Mouse (Mus musculus) heart, postnatal 25 days (tissue): ENCODE data around the gene Ank3. TPM values are rescaled to one million over a fixed set of nuclear protein-coding genes. Genes with fewer than 3 reads are reported as not detected.

Experiments used
- DNase-seq: peaks from one replicate; pipeline ENCODE4 v3.0.0; 2022; ENCODE audit warnings: low spot score
- intact Hi-C: fragments of 180-260 bp; cut with DNase I; formaldehyde crosslinking; loops from one replicate; pipeline ENCODE4 v1.15.1; 2025
- total RNA-seq, 2 experiments: library from RNA; stranded (reverse); gene quantifications; 2 replicates each; pipeline ENCODE4 v1.2.3; 2021

The Ank3 gene
- total RNA-seq, 2 experiments from 2014 or later: 77.8 to 89.0 TPM

GRCm38 (mm10) chr10:69560237-69560636 is 161.7 kb downstream of the Ank3 start:
- no peak for DNase-seq
- intact Hi-C loops: no loop called here

- intact Hi-C loops: no loop called here
- DNase-seq: no peak
These were observed 164.4 kb downstream of the Ank3 start for GRCm38 (mm10) chr10:69562931-69563330.

- intact Hi-C loops: no loop called here
- no peak for DNase-seq
These were observed 166.5 kb downstream of the Ank3 start for GRCm38 (mm10) chr10:69565052-69565451.

- intact Hi-C loops: no loop called here
- no peak for DNase-seq
These were observed 170.4 kb downstream of the Ank3 start for GRCm38 (mm10) chr10:69568976-69569375.

- no peak for DNase-seq
- intact Hi-C loops: no loop called here
These were observed 171.2 kb downstream of the Ank3 start for GRCm38 (mm10) chr10:69569740-69570139.

GRCm38 (mm10) chr10:69570466-69571288 is 172.1 kb downstream of the Ank3 start:
- intact Hi-C loops: no loop called here
- DNase-seq: no peak

DNA sequence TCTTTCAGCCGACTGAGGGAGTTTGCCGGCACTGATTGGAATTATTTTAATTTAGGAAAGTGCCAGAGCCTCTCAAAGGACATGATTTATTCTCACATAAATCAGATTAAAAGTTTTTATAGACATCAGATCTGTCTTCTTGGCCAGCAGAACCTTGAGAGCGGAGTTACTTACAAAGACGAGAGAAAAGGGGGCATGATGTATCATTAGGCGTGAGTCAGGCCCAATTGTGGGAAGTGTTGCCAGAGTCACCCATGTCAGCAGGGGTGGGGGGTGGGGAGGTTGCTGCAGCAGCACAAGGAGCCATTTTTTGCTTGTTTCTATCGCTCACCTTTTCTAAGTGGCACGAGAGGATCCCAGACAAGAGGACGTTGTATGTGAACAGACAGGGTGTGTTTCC is 172.8 kb downstream of the Ank3 start:
- no peak for DNase-seq
- intact Hi-C loops: no loop called here

DNA sequence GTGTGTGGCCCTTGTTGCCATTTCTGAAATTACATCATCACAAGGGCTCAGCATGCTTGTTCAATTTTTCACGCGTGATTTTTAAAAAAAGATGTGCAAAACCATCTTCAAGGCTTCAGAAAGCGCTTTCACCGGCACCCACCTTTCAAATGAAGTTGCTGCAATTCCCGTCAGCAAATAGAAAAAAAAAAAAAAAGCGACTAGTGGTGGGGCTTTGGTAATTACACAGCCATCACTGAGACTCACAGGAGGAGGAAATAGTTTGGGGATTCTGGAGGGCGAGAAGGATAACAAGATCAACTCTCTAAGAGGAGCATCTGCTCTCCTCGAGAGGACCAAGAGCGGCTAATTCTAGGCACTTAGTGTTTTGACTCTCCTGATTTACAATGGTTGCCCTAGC is 173.4 kb downstream of the Ank3 start:
- DNase-seq: no peak
- intact Hi-C loops: no loop called here

GRCm38 (mm10) chr10:69573054-69573453 is 174.5 kb downstream of the Ank3 start:
- intact Hi-C loops: no loop called here
- DNase-seq: no peak

DNA sequence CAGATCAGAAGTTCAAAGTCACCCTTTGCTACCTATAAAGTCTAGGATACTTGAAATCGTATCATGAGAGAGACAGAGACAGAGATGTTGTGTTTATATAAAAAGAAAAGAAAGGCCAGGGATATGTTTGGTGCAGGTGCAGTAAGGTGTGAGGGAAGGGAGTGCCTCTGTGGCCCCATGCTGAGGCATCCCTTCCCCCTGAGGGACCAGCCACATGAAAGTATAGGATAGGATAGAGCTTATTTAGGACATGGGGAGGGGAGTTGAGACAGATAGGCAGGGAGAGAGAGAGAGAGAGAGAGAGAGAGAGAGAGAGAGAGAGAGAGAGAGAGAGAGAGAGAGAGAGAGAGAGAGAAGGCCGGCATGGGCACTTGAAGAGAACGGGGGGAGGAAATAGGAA is 175.2 kb downstream of the Ank3 start:
- intact Hi-C loops: no loop called here
- no peak for DNase-seq

DNA sequence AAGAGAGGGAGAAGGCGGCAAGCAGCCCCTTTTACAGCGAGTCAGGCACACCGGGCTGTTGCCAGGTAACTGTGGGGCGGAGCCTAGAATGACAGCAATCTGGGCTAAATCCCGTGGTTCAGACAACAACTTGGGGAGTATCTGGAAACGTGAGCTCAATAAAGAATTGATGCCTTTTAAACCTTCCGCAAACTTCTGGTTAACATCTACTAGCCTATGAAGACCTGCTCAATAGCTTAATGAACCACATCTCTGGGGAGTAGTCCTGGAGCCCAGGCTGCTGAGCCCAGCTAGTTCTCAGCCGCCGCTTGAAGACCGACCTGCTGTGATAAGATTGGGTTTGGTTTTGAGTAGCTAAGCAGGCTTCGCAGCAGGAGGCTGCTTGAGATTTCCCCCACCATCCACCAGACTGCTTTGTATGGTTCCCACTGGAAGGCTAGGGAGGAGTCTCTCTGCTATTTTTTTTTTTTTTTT is 175.7 kb downstream of the Ank3 start:
- DNase-seq: no peak
- intact Hi-C loops: no loop called here

GRCm38 (mm10) chr10:69574894-69575293 is 176.3 kb downstream of the Ank3 start:
- intact Hi-C loops: no loop called here
- DNase-seq: no peak

DNA sequence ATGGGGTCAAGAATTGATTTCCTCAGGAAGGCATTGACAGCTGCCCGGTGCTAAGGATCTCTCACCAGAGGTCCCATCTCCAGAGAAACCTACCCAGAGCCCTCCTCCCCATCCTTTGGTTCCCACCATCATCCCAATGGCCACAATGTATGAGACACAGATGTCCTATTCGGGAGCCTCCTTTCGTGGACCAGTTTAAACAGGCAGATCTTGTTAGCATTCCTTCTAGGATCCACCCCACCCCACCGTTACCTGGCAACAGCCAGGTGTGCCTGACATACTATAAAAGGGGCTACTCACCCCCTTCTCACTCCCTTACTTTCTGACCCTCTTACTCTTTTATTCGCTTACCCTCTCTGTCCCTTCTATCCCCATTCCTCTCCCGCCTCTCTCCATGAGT is 176.9 kb downstream of the Ank3 start:
- intact Hi-C loops: no loop called here
- DNase-seq: no peak

GRCm38 (mm10) chr10:69576264-69576663 is 177.7 kb downstream of the Ank3 start:
- DNase-seq: no peak
- intact Hi-C loops: no loop called here

DNA sequence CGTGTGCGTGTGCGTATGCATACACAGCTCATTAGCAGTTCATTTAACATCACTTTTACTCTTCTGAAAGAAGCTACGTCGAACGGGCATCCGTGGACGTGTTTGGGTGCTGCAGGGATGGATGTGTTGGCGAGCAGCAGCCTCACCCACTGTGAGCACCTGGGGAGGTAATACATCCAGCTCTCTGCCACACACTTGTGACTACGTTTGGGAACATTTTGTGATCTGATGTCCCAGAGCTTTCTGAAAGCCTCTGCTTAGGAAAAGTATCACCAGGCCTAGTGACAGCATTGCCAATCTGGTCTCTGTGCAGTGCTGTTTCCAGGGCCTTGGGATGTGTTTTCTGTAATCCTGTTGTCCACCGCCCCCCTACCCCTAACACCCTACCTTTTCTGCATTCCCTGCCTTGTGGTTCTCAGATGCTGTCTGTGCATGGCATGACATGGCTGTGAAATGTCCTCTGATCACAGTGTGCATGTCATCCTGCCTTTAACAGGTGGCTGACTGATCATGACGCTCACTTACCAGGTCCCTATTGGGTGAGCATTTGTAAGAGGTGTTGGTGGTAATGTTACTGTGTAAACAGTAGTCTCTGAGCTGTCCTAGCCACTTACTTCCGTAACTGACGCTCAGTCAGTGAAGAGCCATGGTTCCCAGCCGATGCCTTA is 178.6 kb downstream of the Ank3 start:
- DNase-seq: no peak
- intact Hi-C loops: no loop called here

- DNase-seq: no peak
- intact Hi-C loops: no loop called here
These were observed 179.1 kb downstream of the Ank3 start for GRCm38 (mm10) chr10:69577729-69578061.

- no peak for DNase-seq
- intact Hi-C loops: no loop called here
These were observed 181.0 kb downstream of the Ank3 start for GRCm38 (mm10) chr10:69579585-69579984.

GRCm38 (mm10) chr10:69581525-69581924 is 183.0 kb downstream of the Ank3 start:
- intact Hi-C loops: no loop called here
- no peak for DNase-seq

DNA sequence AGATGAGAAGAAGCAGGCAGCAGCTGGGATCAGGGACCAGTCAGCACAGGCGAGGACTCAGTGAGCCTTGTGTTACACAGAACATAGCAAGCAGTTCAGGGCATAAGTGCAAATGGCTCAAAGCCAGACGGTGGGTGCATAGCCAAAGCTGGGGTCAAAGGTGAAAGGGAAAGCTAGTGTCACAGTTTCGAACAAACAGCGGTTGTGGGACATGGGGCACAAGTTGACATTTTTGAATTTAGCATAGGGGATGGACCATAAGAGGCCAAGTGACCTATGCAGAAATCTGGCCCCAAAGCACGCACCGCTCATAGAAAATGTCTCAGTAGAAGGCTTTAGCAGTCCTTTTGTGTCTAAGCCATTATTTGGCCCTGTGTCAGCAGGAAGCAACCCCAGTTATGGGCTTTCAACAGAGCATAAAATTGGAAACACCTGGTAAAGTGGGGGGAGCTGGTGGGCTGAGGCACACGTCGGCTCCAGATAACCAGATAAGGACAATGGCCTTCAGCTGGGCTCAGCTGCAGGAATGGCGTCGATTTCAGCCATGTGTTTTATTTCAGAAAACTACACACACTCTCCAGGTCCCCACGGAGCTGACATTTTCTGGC is 185.4 kb downstream of the Ank3 start:
- intact Hi-C loops: no loop called here
- peak; percentile 6 for DNase-seq

DNA sequence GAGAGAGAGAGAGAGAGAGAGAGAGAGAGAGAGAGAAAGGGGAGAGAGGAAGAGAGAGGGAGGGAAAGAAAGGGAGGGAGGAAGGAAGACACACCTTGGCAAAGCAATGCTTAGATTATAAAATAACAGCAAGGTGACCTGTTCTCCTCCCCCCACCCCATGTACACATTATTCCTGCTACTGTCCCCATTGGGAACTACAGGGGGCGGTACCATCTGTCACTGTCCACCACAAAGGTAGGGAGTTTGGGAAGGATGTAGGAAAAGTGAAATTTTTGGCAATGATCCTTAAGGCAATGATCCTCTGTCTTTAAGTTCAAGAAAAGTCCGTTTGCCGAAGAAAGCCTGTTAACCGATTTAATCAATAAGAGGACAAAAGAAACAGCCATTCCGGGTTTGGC is 186.0 kb downstream of the Ank3 start:
- intact Hi-C loops: no loop called here
- DNase-seq: no peak

GRCm38 (mm10) chr10:69585271-69585670 is 186.7 kb downstream of the Ank3 start:
- intact Hi-C loops: no loop called here

More at GRCm38 (mm10) chr10:69585271-69585670, 186.7 kb downstream of the Ank3 start:
- no peak for DNase-seq
